In genomic region chr15:94223101-94223500, GRCm38 (mm10) we compare ENCODE assay signal across 22 mouse cellular contexts.
DNase-seq lines count a peak whose midpoint lies in the region; ATAC-seq and TF ChIP-seq lines count a peak whose summit lies in the region.
"Had no signal": no experiment of that assay in that cellular context is flagged by ENCODE, and none has a peak within 500 bp of the region (broad histone marks: within the 10 kb centered on the region; RNA-seq: fewer than 3 reads in every experiment).

No protein-coding gene starts in this region.

- H3K4me2 ChIP-seq in kidney, embryonic 14.5 days (replicated peaks; ENCODE audit: low read depth, low read length) = no peak overlapping the region
- H3K4me2 ChIP-seq in liver, postnatal 0 days (ENCODE audit: low read depth, low read length) = no peak overlapping the region
- H3K4me2 ChIP-seq: forebrain, embryonic 15.5 days; heart, embryonic 15.5 days; hindbrain, embryonic 13.5 days; limb, embryonic 15.5 days; neural tube, embryonic 13.5 days had no signal

- peak; percentile 28 for DNase-seq in gastrocnemius, postnatal 25 days
- no peak for DNase-seq in gastrocnemius, postnatal 14 days
- no peak for DNase-seq in kidney, adult 2 months
- peak; percentile 17 for DNase-seq in heart, postnatal 4 days
- DNase-seq in liver, postnatal 0 days = no peak
- DNase-seq: cerebellum, adult 11-12 months; kidney, adult 18-20 months; kidney, postnatal 4 days; right cerebral cortex, postnatal 25 days; spleen, adult 18-20 months had no signal

- H3K4me1 ChIP-seq in kidney, embryonic 14.5 days (ENCODE audit: control insufficient read depth, insufficient read depth, low read length) = peaks cover 24% of the 10 kb centered on the region
- no peaks in the 10 kb centered on the region for H3K4me1 ChIP-seq in kidney, adult 2 months (ENCODE audit: control insufficient read depth, insufficient read depth, low read length)
- no peaks in the 10 kb centered on the region for H3K4me1 ChIP-seq in liver, postnatal 0 days (ENCODE audit: insufficient read depth)

- no peak for ATAC-seq in kidney, embryonic 14.5 days (ENCODE audit: low FRiP score, low TSS enrichment)
- ATAC-seq in common myeloid progenitor, adult 5-6 weeks (replicated peaks; ENCODE audit: low read depth, poor library complexity, severe bottlenecking) = 0 out of 2 replicates have a peak, but pooled peaks have one; percentile 25
- no peak for ATAC-seq in liver, postnatal 0 days
- ATAC-seq: forebrain, embryonic 15.5 days; Patski had no signal

- 0 out of 2 replicates have a peak overlapping the region, but pooled peaks have one; percentile 14 for H3K27ac ChIP-seq in kidney, embryonic 14.5 days (ENCODE audit: low read depth, low read length)
- no peak overlapping the region for H3K27ac ChIP-seq in kidney, adult 2 months (ENCODE audit: insufficient read depth, low read depth, low read length)
- H3K27ac ChIP-seq in liver, postnatal 0 days (ENCODE audit: low read depth) = no peak overlapping the region
- H3K27ac ChIP-seq: embryonic facial prominence, embryonic 10.5 days; forebrain, embryonic 15.5 days; heart, embryonic 15.5 days; hindbrain, embryonic 13.5 days; limb, embryonic 15.5 days; liver, embryonic 14.5 days; macrophage; neural tube, embryonic 13.5 days had no signal

- H3K27me3 ChIP-seq in kidney, embryonic 14.5 days (ENCODE audit: control insufficient read depth, insufficient read depth, low read length) = no peaks in the 10 kb centered on the region
- peaks cover 1% of the 10 kb centered on the region for H3K27me3 ChIP-seq in kidney, adult 2 months (replicated peaks; ENCODE audit: control insufficient read depth, insufficient read depth, low read length)
- H3K27me3 ChIP-seq in liver, postnatal 0 days (ENCODE audit: insufficient read depth, low read length) = no peaks in the 10 kb centered on the region
- H3K27me3 ChIP-seq: forebrain, embryonic 15.5 days; heart, embryonic 15.5 days; hindbrain, embryonic 13.5 days; limb, embryonic 15.5 days; neural tube, embryonic 13.5 days; Patski had no signal

- H3K36me3 ChIP-seq in kidney, embryonic 14.5 days (ENCODE audit: control insufficient read depth, insufficient read depth, low read length) = no peaks in the 10 kb centered on the region
- no peaks in the 10 kb centered on the region for H3K36me3 ChIP-seq in kidney, adult 2 months (ENCODE audit: control insufficient read depth, insufficient read depth, low read length)
- no peaks in the 10 kb centered on the region for H3K36me3 ChIP-seq in liver, postnatal 0 days (replicated peaks; ENCODE audit: insufficient read depth, low read length)
- H3K36me3 ChIP-seq: embryonic facial prominence, embryonic 10.5 days; forebrain, embryonic 15.5 days; heart, embryonic 15.5 days; hindbrain, embryonic 13.5 days; limb, embryonic 15.5 days; neural tube, embryonic 13.5 days had no signal

- intact Hi-C loops in gastrocnemius, postnatal 14 days (cut with DNase I; ENCODE audit: low total_unique reads) = no loop called here

- TF ChIP-seq POLR2A in kidney, adult 2 months (IDR thresholded peaks at IDR 0.05; ENCODE audit: low read depth, low read length) = no peak

- no peak for TF ChIP-seq CTCF in kidney, adult 2 months (conservative IDR thresholded peaks at IDR 0.05; ENCODE audit: insufficient read depth, insufficient read length, low read depth, low read length)
- no peak for TF ChIP-seq CTCF in liver, postnatal 0 days (IDR thresholded peaks at IDR 0.05; ENCODE audit: low read depth)

- no peak overlapping the region for H3K4me3 ChIP-seq in kidney, embryonic 14.5 days (ENCODE audit: low read length)
- H3K4me3 ChIP-seq in kidney, adult 2 months (ENCODE audit: insufficient read depth, low read depth, low read length) = no peak overlapping the region
- no peak overlapping the region for H3K4me3 ChIP-seq in liver, postnatal 0 days (ENCODE audit: low read depth, low read length)
- H3K4me3 ChIP-seq: embryonic facial prominence, embryonic 10.5 days; forebrain, embryonic 15.5 days; heart, embryonic 15.5 days; hindbrain, embryonic 13.5 days; limb, embryonic 15.5 days; myocyte; neural tube, embryonic 13.5 days had no signal

- no peaks in the 10 kb centered on the region for H3K9me3 ChIP-seq in kidney, embryonic 14.5 days (ENCODE audit: control insufficient read depth, low read length)
- no peaks in the 10 kb centered on the region for H3K9me3 ChIP-seq in liver, postnatal 0 days (ENCODE audit: low read length)
- H3K9me3 ChIP-seq: embryonic facial prominence, embryonic 10.5 days; forebrain, embryonic 15.5 days; heart, embryonic 15.5 days; hindbrain, embryonic 13.5 days; limb, embryonic 15.5 days; neural tube, embryonic 13.5 days had no signal

- TF ChIP-seq EP300 in liver, postnatal 0 days (IDR thresholded peaks at IDR 0.05; ENCODE audit: low read depth) = no peak

- H3K9ac ChIP-seq in kidney, embryonic 14.5 days (ENCODE audit: low read depth, low read length) = no peak overlapping the region
- no peak overlapping the region for H3K9ac ChIP-seq in liver, postnatal 0 days (replicated peaks)
- H3K9ac ChIP-seq: forebrain, embryonic 15.5 days; heart, embryonic 15.5 days; hindbrain, embryonic 13.5 days; limb, embryonic 15.5 days; liver, embryonic 14.5 days; neural tube, embryonic 13.5 days had no signal

- WGBS in kidney, embryonic 14.5 days = 11% methylated on average over 8 of the region's 8 CpGs
- 12% methylated on average over 8 of the region's 8 CpGs for WGBS in kidney, adult 2 months
- WGBS in liver, postnatal 0 days (ENCODE audit: insufficient replicate concordance) = 18% methylated on average over 8 of the region's 8 CpGs

Comparison
In these comparisons a context has a peak if more than half of its experiments do, and no peak if none do; other contexts are left out.
1. DNase-seq: peak in gastrocnemius, postnatal 25 days (single experiment) and heart, postnatal 4 days (single experiment); none in gastrocnemius, postnatal 14 days (single experiment), kidney, adult 2 months (single experiment) and liver, postnatal 0 days (single experiment).